Mouse (Mus musculus): ENCODE results near the gene Gstt1. TPM values are rescaled to one million over a fixed set of nuclear protein-coding genes. Genes with fewer than 3 reads are reported as not detected.

The Gstt1 gene
- total and polyA plus RNA-seq, 3 experiments, result 1.3 to 3.8 TPM; not detected in 1

GRCm38 (mm10) chr10:75740866-75741265 is 57.5 kb downstream of the Gstt1 start:
- no peaks in the 10 kb centered on the region for H3K27me3 ChIP-seq (ENCODE audit: control insufficient read depth in 1 of 2, insufficient read depth in 2 of 2, low read length in 2 of 2)
- H3K9ac ChIP-seq (ENCODE audit: control insufficient read depth, low read depth, low read length, poor library complexity, severe bottlenecking), result no peak overlapping the region
- DNase-seq (ENCODE audit: low read depth, low spot score), result no peak
- H3K4me3 ChIP-seq (ENCODE audit: control insufficient read depth in 1 of 2, insufficient read depth in 1 of 2, low read depth in 2 of 2, low read length in 2 of 2), result no peak overlapping the region
- TF ChIP-seq KAT2A (conservative IDR thresholded peaks at IDR 0.05; ENCODE audit: low read depth, low read length) (no peak), SMC3 (IDR thresholded peaks at IDR 0.05; ENCODE audit: low read depth, low read length) (no peak), SIN3A (IDR thresholded peaks at IDR 0.05; ENCODE audit: low read length) (no peak), NRF1 (IDR thresholded peaks at IDR 0.05; ENCODE audit: insufficient read depth, low read depth, low read length, poor library complexity, severe bottlenecking) (no peak), MEF2A (IDR thresholded peaks at IDR 0.05; ENCODE audit: extremely low read depth, insufficient replicate concordance, low read depth, low read length, poor library complexity, severe bottlenecking) (no peak), GATA1 (IDR thresholded peaks at IDR 0.05; ENCODE audit: low read depth, low read length) (no peak), TCF12 (IDR thresholded peaks at IDR 0.05; ENCODE audit: low read depth, low read length) (no peak), USF2 (IDR thresholded peaks at IDR 0.05; ENCODE audit: borderline replicate concordance in 1 of 2, insufficient read depth in 1 of 2, low read depth in 1 of 2, low read length in 2 of 2) (no peak), ZMIZ1 (IDR thresholded peaks at IDR 0.05; ENCODE audit: low read depth, low read length) (no peak), E2F4 (IDR thresholded peaks at IDR 0.05; ENCODE audit: borderline replicate concordance, low read depth, low read length) (no peak), GABPA (IDR thresholded peaks at IDR 0.05; ENCODE audit: low read depth, low read length) (no peak), POLR2AphosphoS5 (IDR thresholded peaks at IDR 0.05; ENCODE audit: borderline replicate concordance, low read depth, low read length) (no peak), UBTF (IDR thresholded peaks at IDR 0.05; ENCODE audit: borderline replicate concordance, insufficient read depth, low read depth, low read length) (no peak), CTCF (IDR thresholded peaks at IDR 0.05 in 2 of 3, conservative IDR thresholded peaks at IDR 0.05 in 1 of 3; ENCODE audit: control insufficient read depth in 1 of 3, insufficient read depth in 1 of 3, low read depth in 2 of 3, low read length in 3 of 3, poor library complexity in 1 of 3, severe bottlenecking in 1 of 3) (no peak), USF1 (IDR thresholded peaks at IDR 0.05; ENCODE audit: low read depth, low read length) (no peak), ZKSCAN1 (IDR thresholded peaks at IDR 0.05; ENCODE audit: low read depth, low read length) (no peak), ETS1 (IDR thresholded peaks at IDR 0.05; ENCODE audit: low read depth, low read length) (no peak)
- no peak overlapping the region for H3K27ac ChIP-seq (ENCODE audit: control insufficient read depth, low read depth, low read length)
- H3K36me3 ChIP-seq (ENCODE audit: control insufficient read depth in 1 of 2, insufficient read depth in 2 of 2, low read length in 2 of 2), result peaks cover 0 to 21% of the 10 kb centered on the region in 2 experiments; a peak in 2 of 4 replicates
- no peaks in the 10 kb centered on the region for H3K79me2 ChIP-seq (ENCODE audit: control insufficient read depth, insufficient read depth, low read length, poor library complexity)
- H3K4me1 ChIP-seq (ENCODE audit: control insufficient read depth in 1 of 2, insufficient read depth in 2 of 2, low read length in 2 of 2), result no peaks in the 10 kb centered on the region
- no peaks in the 10 kb centered on the region for H3K9me3 ChIP-seq (replicated peaks; ENCODE audit: insufficient read depth, low read length)

Other genes with a start within 250 kb of the Gstt1 start
- gene Lrrc75b, start 238.3 kb downstream of the Gstt1 start, total RNA-seq (2012; rRNA removed), result not detected in 2 replicates
- gene Lrrc75b, start 238.3 kb downstream of the Gstt1 start, polyA plus RNA-seq (2012; ENCODE audit: insufficient read depth in 1 of 2, insufficient read length in 2 of 2, low read depth in 1 of 2, low replicate concordance in 2 of 2, missing spikeins in 1 of 2), result not detected
- gene Ggt1, start 237.0 kb downstream of the Gstt1 start, total RNA-seq (2012; rRNA removed), result 0.46 and 1.4 TPM in 2 replicates
- 1 to 10 TPM in 1 of 2 experiments, not detected in 1; 3.2 TPM for gene Ggt1, start 237.0 kb downstream of the Gstt1 start, polyA plus RNA-seq (2012; ENCODE audit: insufficient read depth in 1 of 2, insufficient read length in 2 of 2, low read depth in 1 of 2, low replicate concordance in 2 of 2, missing spikeins in 1 of 2)
- 0.03 TPM in 1 of 2 replicates, not detected in the other for gene Ggt5, start 209.2 kb downstream of the Gstt1 start, total RNA-seq (2012; rRNA removed)
- gene Ggt5, start 209.2 kb downstream of the Gstt1 start, polyA plus RNA-seq (2012; ENCODE audit: insufficient read depth in 1 of 2, insufficient read length in 2 of 2, low read depth in 1 of 2, low replicate concordance in 2 of 2, missing spikeins in 1 of 2), result under 1 TPM in 1 of 2 experiments, not detected in 1; 0.11 TPM
- 0.07 and 0.12 TPM in 2 replicates for gene Susd2, start 154.6 kb downstream of the Gstt1 start, total RNA-seq (2012; rRNA removed)
- gene Susd2, start 154.6 kb downstream of the Gstt1 start, polyA plus RNA-seq (2012; ENCODE audit: insufficient read depth in 1 of 2, insufficient read length in 2 of 2, low read depth in 1 of 2, low replicate concordance in 2 of 2, missing spikeins in 1 of 2), result under 1 TPM in 1 of 2 experiments, not detected in 1; 0.15 TPM
- gene Cabin1, start 34.2 kb downstream of the Gstt1 start, total RNA-seq (2012; rRNA removed), result 27.2 and 28.2 TPM in 2 replicates
- gene Cabin1, start 34.2 kb downstream of the Gstt1 start, polyA plus RNA-seq (2012; ENCODE audit: insufficient read depth in 1 of 2, insufficient read length in 2 of 2, low read depth in 1 of 2, low replicate concordance in 2 of 2, missing spikeins in 1 of 2), result 100 to 1,000 TPM in 1 of 2 experiments, 10 to 100 TPM in 1; 54.9 to 115 TPM
- 45.1 and 48.8 TPM in 2 replicates for gene Ddt, start 25.2 kb downstream of the Gstt1 start, total RNA-seq (2012; rRNA removed)
- gene Ddt, start 25.2 kb downstream of the Gstt1 start, polyA plus RNA-seq (2012; ENCODE audit: insufficient read depth in 1 of 2, insufficient read length in 2 of 2, low read depth in 1 of 2, low replicate concordance in 2 of 2, missing spikeins in 1 of 2), result 10 to 100 TPM in 1 of 2 experiments, not detected in 1; 63.4 TPM
- gene Gm20441, start 17.6 kb downstream of the Gstt1 start, total RNA-seq (2012; rRNA removed), result not detected in 2 replicates
- not detected for gene Gm20441, start 17.6 kb downstream of the Gstt1 start, polyA plus RNA-seq (2012; ENCODE audit: insufficient read depth in 1 of 2, insufficient read length in 2 of 2, low read depth in 1 of 2, low replicate concordance in 2 of 2, missing spikeins in 1 of 2)
- 4.0 TPM in 2 replicates for gene Gstt3, start 17.2 kb downstream of the Gstt1 start, total RNA-seq (2012; rRNA removed)
- 10 to 100 TPM in 1 of 2 experiments, not detected in 1; 10.2 TPM for gene Gstt3, start 17.2 kb downstream of the Gstt1 start, polyA plus RNA-seq (2012; ENCODE audit: insufficient read depth in 1 of 2, insufficient read length in 2 of 2, low read depth in 1 of 2, low replicate concordance in 2 of 2, missing spikeins in 1 of 2)
- gene Gstt4, start 24.0 kb upstream of the Gstt1 start, total RNA-seq (2012; rRNA removed), result not detected in 2 replicates
- not detected for gene Gstt4, start 24.0 kb upstream of the Gstt1 start, polyA plus RNA-seq (2012; ENCODE audit: insufficient read depth in 1 of 2, insufficient read length in 2 of 2, low read depth in 1 of 2, low replicate concordance in 2 of 2, missing spikeins in 1 of 2)
- 4.3 and 4.9 TPM in 2 replicates for gene Gstt2, start 38.8 kb upstream of the Gstt1 start, total RNA-seq (2012; rRNA removed)
- gene Gstt2, start 38.8 kb upstream of the Gstt1 start, polyA plus RNA-seq (2012; ENCODE audit: insufficient read depth in 1 of 2, insufficient read length in 2 of 2, low read depth in 1 of 2, low replicate concordance in 2 of 2, missing spikeins in 1 of 2), result 10 to 100 TPM in 1 of 2 experiments, not detected in 1; 10.9 TPM
- gene Mif, start 61.7 kb upstream of the Gstt1 start, total RNA-seq (2012; rRNA removed), result 862 and 1,292 TPM in 2 replicates
- gene Mif, start 61.7 kb upstream of the Gstt1 start, polyA plus RNA-seq (2012; ENCODE audit: insufficient read depth in 1 of 2, insufficient read length in 2 of 2, low read depth in 1 of 2, low replicate concordance in 2 of 2, missing spikeins in 1 of 2), result 1,000 to 10,000 TPM in 1 of 2 experiments, 100 to 1,000 TPM in 1; 817 to 2,606 TPM
- gene Derl3, start 94.8 kb upstream of the Gstt1 start, total RNA-seq (2012; rRNA removed), result 0.23 and 0.69 TPM in 2 replicates
- gene Derl3, start 94.8 kb upstream of the Gstt1 start, polyA plus RNA-seq (2012; ENCODE audit: insufficient read depth in 1 of 2, insufficient read length in 2 of 2, low read depth in 1 of 2, low replicate concordance in 2 of 2, missing spikeins in 1 of 2), result 1 to 10 TPM in 1 of 2 experiments, not detected in 1; 1.5 TPM
- gene Smarcb1, start 123.0 kb upstream of the Gstt1 start, total RNA-seq (2012; rRNA removed), result 91.6 and 91.8 TPM in 2 replicates
- 1,000 to 10,000 TPM in 1 of 2 experiments, 100 to 1,000 TPM in 1; 117 to 2,689 TPM for gene Smarcb1, start 123.0 kb upstream of the Gstt1 start, polyA plus RNA-seq (2012; ENCODE audit: insufficient read depth in 1 of 2, insufficient read length in 2 of 2, low read depth in 1 of 2, low replicate concordance in 2 of 2, missing spikeins in 1 of 2)
- 143 and 158 TPM in 2 replicates for gene Chchd10, start 134.5 kb upstream of the Gstt1 start, total RNA-seq (2012; rRNA removed)
- 100 to 1,000 TPM in 1 of 2 experiments, not detected in 1; 428 TPM for gene Chchd10, start 134.5 kb upstream of the Gstt1 start, polyA plus RNA-seq (2012; ENCODE audit: insufficient read depth in 1 of 2, insufficient read length in 2 of 2, low read depth in 1 of 2, low replicate concordance in 2 of 2, missing spikeins in 1 of 2)
- gene Mmp11, start 137.9 kb upstream of the Gstt1 start, total RNA-seq (2012; rRNA removed), result 1.3 and 1.5 TPM in 2 replicates
- gene Mmp11, start 137.9 kb upstream of the Gstt1 start, polyA plus RNA-seq (2012; ENCODE audit: insufficient read depth in 1 of 2, insufficient read length in 2 of 2, low read depth in 1 of 2, low replicate concordance in 2 of 2, missing spikeins in 1 of 2), result 1 to 10 TPM in 1 of 2 experiments, not detected in 1; 5.9 TPM
- gene Gm867, start 142.1 kb upstream of the Gstt1 start, total RNA-seq (2012; rRNA removed), result 0.08 and 0.26 TPM in 2 replicates
- 1 to 10 TPM in 1 of 2 experiments, not detected in 1; 1.6 TPM for gene Gm867, start 142.1 kb upstream of the Gstt1 start, polyA plus RNA-seq (2012; ENCODE audit: insufficient read depth in 1 of 2, insufficient read length in 2 of 2, low read depth in 1 of 2, low replicate concordance in 2 of 2, missing spikeins in 1 of 2)
- gene Vpreb3, start 144.5 kb upstream of the Gstt1 start, total RNA-seq (2012; rRNA removed), result 0.27 TPM in 1 of 2 replicates, not detected in the other
- gene Vpreb3, start 144.5 kb upstream of the Gstt1 start, polyA plus RNA-seq (2012; ENCODE audit: insufficient read depth in 1 of 2, insufficient read length in 2 of 2, low read depth in 1 of 2, low replicate concordance in 2 of 2, missing spikeins in 1 of 2), result under 1 TPM in 1 of 2 experiments, not detected in 1; 0.88 TPM
- gene Gm5134, start 155.9 kb upstream of the Gstt1 start, total RNA-seq (2012; rRNA removed), result not detected in 2 replicates
- not detected for gene Gm5134, start 155.9 kb upstream of the Gstt1 start, polyA plus RNA-seq (2012; ENCODE audit: insufficient read depth in 1 of 2, insufficient read length in 2 of 2, low read depth in 1 of 2, low replicate concordance in 2 of 2, missing spikeins in 1 of 2)
- gene Zfp280b, start 234.1 kb upstream of the Gstt1 start, total RNA-seq (2012; rRNA removed), result 7.9 and 9.0 TPM in 2 replicates
- 10 to 100 TPM in 1 of 2 experiments, not detected in 1; 18.6 TPM for gene Zfp280b, start 234.1 kb upstream of the Gstt1 start, polyA plus RNA-seq (2012; ENCODE audit: insufficient read depth in 1 of 2, insufficient read length in 2 of 2, low read depth in 1 of 2, low replicate concordance in 2 of 2, missing spikeins in 1 of 2)

Measured in MEL (cell line).